Mouse (Mus musculus) midbrain, embryonic 10.5 days (tissue): ENCODE measurements around the gene Pik3c2g. TPM values are rescaled to one million over a fixed set of nuclear protein-coding genes. Genes with fewer than 3 reads are reported as not detected.

ENCODE experiments used
- DNase-seq: peaks from one replicate; pipeline ENCODE4 v3.0.0-alpha.2; 2017; ENCODE audit warnings: low spot score
- H3K27ac ChIP-seq: fragments of 300-500 bp; sonication (generic); replicated peaks from 2 replicates; pipeline ENCODE4 v1.5.1; 2016; ENCODE audit warnings: mild to moderate bottlenecking
- H3K27me3 ChIP-seq: fragments of 300-500 bp; sonication (generic); 2 replicates; pipeline ENCODE4 v1.6.1; 2016; ENCODE audit warnings: low read depth, mild to moderate bottlenecking; ENCODE audit not compliant: poor library complexity, severe bottlenecking
- H3K36me3 ChIP-seq: fragments of 300-500 bp; sonication (generic); 2 replicates; pipeline ENCODE4 v1.6.1; 2016; ENCODE audit warnings: mild to moderate bottlenecking, moderate library complexity
- H3K4me1 ChIP-seq: fragments of 300-500 bp; sonication (generic); 2 replicates; pipeline ENCODE4 v1.6.1; 2016
- H3K4me3 ChIP-seq: fragments of 300-500 bp; sonication (generic); 2 replicates; pipeline ENCODE4 v1.5.1; 2016; ENCODE audit warnings: mild to moderate bottlenecking, moderate library complexity
- H3K9me3 ChIP-seq: fragments of 300-500 bp; sonication (generic); replicated peaks from 2 replicates; pipeline ENCODE4 v1.6.1; 2016; ENCODE audit warnings: mild to moderate bottlenecking
- WGBS: fragments of 180-500 bp; shearing (Covaris S2); methylation state at CpG from one replicate; pipeline ENCODE4 v1.1.7; 2016; 5-methylcytosine and 5-hydroxymethylcytosine counted together
- polyA plus RNA-seq: library from polyadenylated mRNA; unstranded; fragments of >200 nt; fragmentation: Nextera tagmentation; extraction: Ambion mirVana; gene quantifications from 2 replicates; pipeline ENCODE4 v1.2.1, GENCODE M21; 2016

Gene Pik3c2g
- polyA plus RNA-seq, 1 experiment from 2014 or later, result not detected

- WGBS, result 48% methylated on average over 2 of the region's 2 CpGs
- DNase-seq, result no peak
Observed at GRCm38 (mm10) chr6:139596433-139596832, 9.4 kb downstream of the Pik3c2g start.

GRCm38 (mm10) chr6:139599216-139599615 lies 12.2 kb downstream of the Pik3c2g start:
- Histone ChIP-seq H3K4me1 (no peaks in the 10 kb centered on the region), H3K9me3 (no peaks in the 10 kb centered on the region), H3K27me3 (no peaks in the 10 kb centered on the region), H3K27ac (no peak overlapping the region), H3K36me3 (no peaks in the 10 kb centered on the region), H3K4me3 (no peak overlapping the region)
- 81% methylated on average over 1 of the region's 1 CpGs for WGBS
- no peak for DNase-seq

More at GRCm38 (mm10) chr6:139596433-139596832, 9.4 kb downstream of the Pik3c2g start:
- Histone ChIP-seq H3K27me3 (no peaks in the 10 kb centered on the region), H3K9me3 (no peaks in the 10 kb centered on the region), H3K4me3 (no peak overlapping the region), H3K4me1 (peaks cover 13% of the 10 kb centered on the region), H3K27ac (no peak overlapping the region), H3K36me3 (no peaks in the 10 kb centered on the region)

GRCm38 (mm10) chr6:139618774-139619173 lies 31.8 kb downstream of the Pik3c2g start:
- DNase-seq, result no peak
- no peaks in the 10 kb centered on the region for H3K36me3 ChIP-seq
- 0 out of 2 replicates have a peak, but pooled peaks cover 3% of the 10 kb centered on the region for H3K4me1 ChIP-seq
- H3K27me3 ChIP-seq, result no peaks in the 10 kb centered on the region
- WGBS, result 91% methylated on average over 4 of the region's 4 CpGs
- H3K4me3 ChIP-seq, result no peak overlapping the region
- H3K9me3 ChIP-seq, result no peaks in the 10 kb centered on the region
- H3K27ac ChIP-seq, result no peak overlapping the region

- Histone ChIP-seq H3K27ac (no peak overlapping the region), H3K36me3 (no peaks in the 10 kb centered on the region), H3K4me3 (no peak overlapping the region), H3K9me3 (no peaks in the 10 kb centered on the region), H3K4me1 (no peaks in the 10 kb centered on the region), H3K27me3 (no peaks in the 10 kb centered on the region)
- DNase-seq, result no peak
Observed at GRCm38 (mm10) chr6:139624756-139625155, 37.7 kb downstream of the Pik3c2g start.

- Histone ChIP-seq H3K27ac (no peak overlapping the region), H3K27me3 (no peaks in the 10 kb centered on the region), H3K4me3 (no peak overlapping the region), H3K9me3 (no peaks in the 10 kb centered on the region), H3K36me3 (no peaks in the 10 kb centered on the region), H3K4me1 (no peaks in the 10 kb centered on the region)
- no peak for DNase-seq
- 77% methylated on average over 3 of the region's 3 CpGs for WGBS
Observed at GRCm38 (mm10) chr6:139634561-139634960, 47.5 kb downstream of the Pik3c2g start.

GRCm38 (mm10) chr6:139655399-139655798 lies 68.4 kb downstream of the Pik3c2g start:
- Histone ChIP-seq H3K4me1 (no peaks in the 10 kb centered on the region), H3K9me3 (no peaks in the 10 kb centered on the region), H3K27ac (no peak overlapping the region), H3K4me3 (no peak overlapping the region), H3K27me3 (no peaks in the 10 kb centered on the region), H3K36me3 (no peaks in the 10 kb centered on the region)
- 34% methylated on average over 4 of the region's 4 CpGs for WGBS
- peak; percentile 18 for DNase-seq

GRCm38 (mm10) chr6:139662462-139662861 lies 75.4 kb downstream of the Pik3c2g start:
- no peaks in the 10 kb centered on the region for H3K4me1 ChIP-seq
- DNase-seq, result peak; percentile 15
- no peak overlapping the region for H3K27ac ChIP-seq
- WGBS, result 61% methylated on average over 1 of the region's 1 CpGs
- no peaks in the 10 kb centered on the region for H3K27me3 ChIP-seq
- H3K4me3 ChIP-seq, result no peak overlapping the region
- H3K9me3 ChIP-seq, result no peaks in the 10 kb centered on the region
- H3K36me3 ChIP-seq, result no peaks in the 10 kb centered on the region

- no peaks in the 10 kb centered on the region for H3K4me1 ChIP-seq
- 93% methylated on average over 3 of the region's 3 CpGs for WGBS
- H3K27me3 ChIP-seq, result no peaks in the 10 kb centered on the region
- no peaks in the 10 kb centered on the region for H3K9me3 ChIP-seq
- DNase-seq, result no peak
- no peaks in the 10 kb centered on the region for H3K36me3 ChIP-seq
- H3K4me3 ChIP-seq, result no peak overlapping the region
- no peak overlapping the region for H3K27ac ChIP-seq
Observed at GRCm38 (mm10) chr6:139718416-139718984, 131.5 kb downstream of the Pik3c2g start.

GRCm38 (mm10) chr6:139719639-139720221 lies 132.7 kb downstream of the Pik3c2g start:
- no peaks in the 10 kb centered on the region for H3K9me3 ChIP-seq
- no peaks in the 10 kb centered on the region for H3K36me3 ChIP-seq
- no peak overlapping the region for H3K27ac ChIP-seq
- no peak for DNase-seq
- WGBS, result 92% methylated on average over 13 of the region's 13 CpGs
- H3K4me1 ChIP-seq, result no peaks in the 10 kb centered on the region
- H3K4me3 ChIP-seq, result no peak overlapping the region
- no peaks in the 10 kb centered on the region for H3K27me3 ChIP-seq

GRCm38 (mm10) chr6:139735708-139736626 lies 148.9 kb downstream of the Pik3c2g start:
- WGBS, result 88% methylated on average over 9 of the region's 9 CpGs

GRCm38 (mm10) chr6:139738350-139738749 lies 151.3 kb downstream of the Pik3c2g start:
- 75% methylated on average over 5 of the region's 5 CpGs for WGBS
- H3K9me3 ChIP-seq, result no peaks in the 10 kb centered on the region

More at GRCm38 (mm10) chr6:139735708-139736626, 148.9 kb downstream of the Pik3c2g start:
- no peak for DNase-seq
- Histone ChIP-seq H3K27me3 (no peaks in the 10 kb centered on the region), H3K36me3 (no peaks in the 10 kb centered on the region), H3K9me3 (no peaks in the 10 kb centered on the region), H3K4me3 (no peak overlapping the region), H3K4me1 (no peaks in the 10 kb centered on the region), H3K27ac (no peak overlapping the region)

GRCm38 (mm10) chr6:139742693-139743432 lies 155.8 kb downstream of the Pik3c2g start:
- no peak overlapping the region for H3K4me3 ChIP-seq
- WGBS, result 89% methylated on average over 12 of the region's 12 CpGs
- DNase-seq, result no peak
- H3K27ac ChIP-seq, result no peak overlapping the region
- no peaks in the 10 kb centered on the region for H3K36me3 ChIP-seq
- no peaks in the 10 kb centered on the region for H3K27me3 ChIP-seq
- no peaks in the 10 kb centered on the region for H3K9me3 ChIP-seq
- peaks cover 3% of the 10 kb centered on the region; the same call in 1 of the 2 replicates for H3K4me1 ChIP-seq

More at GRCm38 (mm10) chr6:139738350-139738749, 151.3 kb downstream of the Pik3c2g start:
- H3K27me3 ChIP-seq, result no peaks in the 10 kb centered on the region
- no peak overlapping the region for H3K27ac ChIP-seq
- no peaks in the 10 kb centered on the region for H3K4me1 ChIP-seq
- no peaks in the 10 kb centered on the region for H3K36me3 ChIP-seq
- H3K4me3 ChIP-seq, result no peak overlapping the region
- DNase-seq, result no peak
